Comparison of ENCODE assay signal across 8 mouse cellular contexts in the genomic region with DNA sequence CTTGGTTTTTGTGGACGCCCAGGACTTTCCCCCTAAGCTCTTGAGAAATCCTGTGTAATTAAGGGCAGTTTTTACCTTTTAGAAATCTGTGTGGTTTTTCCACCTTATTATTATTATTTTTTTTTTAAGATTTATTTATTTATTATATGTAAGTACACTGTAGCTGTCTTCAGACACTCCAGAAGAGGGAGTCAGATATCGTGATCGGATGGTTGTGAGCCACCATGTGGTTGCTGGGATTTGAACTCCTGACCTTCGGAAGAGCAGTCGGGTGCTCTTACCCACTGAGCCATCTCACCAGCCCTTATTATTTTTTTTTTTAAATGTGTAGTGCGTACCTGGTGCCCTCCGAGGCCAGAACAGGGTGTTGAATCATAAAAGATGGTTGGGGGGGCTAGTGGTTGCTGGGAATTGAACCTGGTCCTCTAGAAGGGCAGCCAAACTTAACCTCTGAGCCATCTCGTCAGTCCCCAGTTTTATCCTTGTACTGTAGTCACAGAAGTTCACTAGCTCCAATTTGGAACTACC. TPM values are rescaled to one million over a fixed set of nuclear protein-coding genes. Genes with fewer than 3 reads are reported as not detected.
DNase-seq lines count a peak whose midpoint lies in the region; ATAC-seq and TF ChIP-seq lines count a peak whose summit lies in the region.
"Not testable (repeated sequence)": the region's sequence is repeated elsewhere in the genome, so short reads cannot be mapped to it uniquely, and the experiment has no call there.

No protein-coding gene starts in this region.

- TF ChIP-seq POLR2A in ES-Bruce4 (IDR thresholded peaks at IDR 0.05; ENCODE audit: insufficient read depth, low read length), result not testable (repeated sequence)

- not testable (repeated sequence) for TF ChIP-seq CTCF in ES-Bruce4 (IDR thresholded peaks at IDR 0.05; ENCODE audit: low read depth, low read length); gastrocnemius, adult 2 months (IDR thresholded peaks at IDR 0.05)
- TF ChIP-seq CTCF in layer of hippocampus, adult 2 months (conservative IDR thresholded peaks at IDR 0.05), result peak; percentile 20

- H3K4me2 ChIP-seq in embryonic facial prominence, embryonic 12.5 days (replicated peaks), result peak overlapping the region; percentile 54
- H3K4me2 ChIP-seq in hindbrain, embryonic 14.5 days (replicated peaks), result peak overlapping the region; percentile 48
- peak overlapping the region; percentile 70 for H3K4me2 ChIP-seq in liver, embryonic 16.5 days (ENCODE audit: low read depth, low read length)
- H3K4me2 ChIP-seq in midbrain, embryonic 15.5 days, result peak overlapping the region; percentile 73
- peak overlapping the region; percentile 55 for H3K4me2 ChIP-seq in stomach, embryonic 15.5 days

- not testable (repeated sequence) for ATAC-seq in embryonic facial prominence, embryonic 12.5 days (ENCODE audit: insufficient number of reproducible peaks, insufficient read depth, low FRiP score, low TSS enrichment); hindbrain, embryonic 14.5 days (ENCODE audit: low FRiP score); liver, embryonic 16.5 days (ENCODE audit: low read depth); stomach, embryonic 15.5 days (ENCODE audit: insufficient read depth, low FRiP score, low read depth)
- peak; percentile 19; the same call in 1 of the 2 replicates for ATAC-seq in midbrain, embryonic 15.5 days (replicated peaks)

- not testable (repeated sequence) for H3K27me3 ChIP-seq in ES-Bruce4 (ENCODE audit: control insufficient read depth, insufficient read depth, low read length, poor library complexity, severe bottlenecking); embryonic facial prominence, embryonic 12.5 days; hindbrain, embryonic 14.5 days (ENCODE audit: control insufficient read depth, insufficient read depth, low read length); liver, embryonic 16.5 days (ENCODE audit: control insufficient read depth, insufficient read depth, low read depth, low read length); midbrain, embryonic 15.5 days (replicated peaks); stomach, embryonic 15.5 days (replicated peaks)

- peaks cover 15% of the 10 kb centered on the region for H3K36me3 ChIP-seq in ES-Bruce4 (ENCODE audit: control insufficient read depth, insufficient read depth, low read length, poor library complexity, severe bottlenecking)
- peaks cover 20% of the 10 kb centered on the region for H3K36me3 ChIP-seq in embryonic facial prominence, embryonic 12.5 days
- peaks cover 40% of the 10 kb centered on the region for H3K36me3 ChIP-seq in hindbrain, embryonic 14.5 days (replicated peaks; ENCODE audit: control insufficient read depth, insufficient read depth)
- H3K36me3 ChIP-seq in liver, embryonic 16.5 days (ENCODE audit: control insufficient read depth, insufficient read depth); midbrain, embryonic 15.5 days (replicated peaks); stomach, embryonic 15.5 days: not testable (repeated sequence)

- not testable (repeated sequence) for DNase-seq in gastrocnemius, adult 2 months; hindbrain, embryonic 14.5 days (ENCODE audit: low spot score); layer of hippocampus, adult 2 months (ENCODE audit: low spot score in 2 of 2)

- intact Hi-C loops in gastrocnemius, adult 2 months (cut with DNase I), result not testable (repeated sequence)

- not testable (repeated sequence) for H3K27ac ChIP-seq in ES-Bruce4 (ENCODE audit: insufficient read depth, low read length); stomach, embryonic 15.5 days
- 0 out of 2 replicates have a peak overlapping the region, but pooled peaks have one; percentile 82 for H3K27ac ChIP-seq in embryonic facial prominence, embryonic 12.5 days
- peak overlapping the region; percentile 94 for H3K27ac ChIP-seq in gastrocnemius, adult 2 months
- H3K27ac ChIP-seq in hindbrain, embryonic 14.5 days, result peak overlapping the region; percentile 89
- H3K27ac ChIP-seq in layer of hippocampus, adult 2 months, result peak overlapping the region; percentile 93
- H3K27ac ChIP-seq in liver, embryonic 16.5 days (ENCODE audit: low read length), result peak overlapping the region; percentile 85
- peak overlapping the region; percentile 94 for H3K27ac ChIP-seq in midbrain, embryonic 15.5 days

- H3K4me1 ChIP-seq in ES-Bruce4 (ENCODE audit: control insufficient read depth, insufficient read depth, low read length); embryonic facial prominence, embryonic 12.5 days; liver, embryonic 16.5 days (ENCODE audit: control insufficient read depth, low read depth, low read length); stomach, embryonic 15.5 days: not testable (repeated sequence)
- peaks cover 16% of the 10 kb centered on the region for H3K4me1 ChIP-seq in hindbrain, embryonic 14.5 days (replicated peaks; ENCODE audit: control insufficient read depth, insufficient read depth, low read length)
- H3K4me1 ChIP-seq in midbrain, embryonic 15.5 days, result peaks cover 15% of the 10 kb centered on the region

- H3K4me3 ChIP-seq in ES-Bruce4 (ENCODE audit: low read depth, low read length), result peak overlapping the region; percentile 92
- peak overlapping the region; percentile 86 for H3K4me3 ChIP-seq in embryonic facial prominence, embryonic 12.5 days
- peak overlapping the region; percentile 90 for H3K4me3 ChIP-seq in gastrocnemius, adult 2 months
- peak overlapping the region; percentile 87 for H3K4me3 ChIP-seq in hindbrain, embryonic 14.5 days (replicated peaks; ENCODE audit: low read length)
- peak overlapping the region; percentile 84 for H3K4me3 ChIP-seq in layer of hippocampus, adult 2 months
- peak overlapping the region; percentile 95 for H3K4me3 ChIP-seq in liver, embryonic 16.5 days (ENCODE audit: low read depth, low read length)
- H3K4me3 ChIP-seq in midbrain, embryonic 15.5 days, result peak overlapping the region; percentile 96
- H3K4me3 ChIP-seq in stomach, embryonic 15.5 days (replicated peaks), result peak overlapping the region; percentile 66

- TF ChIP-seq EP300 in ES-Bruce4 (IDR thresholded peaks at IDR 0.05; ENCODE audit: insufficient read depth, low read depth, low read length), result not testable (repeated sequence)

- not testable (repeated sequence) for H3K9me3 ChIP-seq in ES-Bruce4 (replicated peaks; ENCODE audit: control insufficient read depth, insufficient read depth, low read length, poor library complexity, severe bottlenecking); embryonic facial prominence, embryonic 12.5 days; hindbrain, embryonic 14.5 days (ENCODE audit: control insufficient read depth, low read length); liver, embryonic 16.5 days (replicated peaks; ENCODE audit: control insufficient read depth, low read length); midbrain, embryonic 15.5 days; stomach, embryonic 15.5 days

- H3K9ac ChIP-seq in ES-Bruce4 (ENCODE audit: low read depth, poor library complexity, severe bottlenecking), result peak overlapping the region; percentile 77
- peak overlapping the region; percentile 78 for H3K9ac ChIP-seq in embryonic facial prominence, embryonic 12.5 days
- H3K9ac ChIP-seq in hindbrain, embryonic 14.5 days, result peak overlapping the region; percentile 94
- peak overlapping the region; percentile 96 for H3K9ac ChIP-seq in liver, embryonic 16.5 days (ENCODE audit: low read depth, low read length)
- peak overlapping the region; percentile 95 for H3K9ac ChIP-seq in midbrain, embryonic 15.5 days
- H3K9ac ChIP-seq in stomach, embryonic 15.5 days, result peak overlapping the region; percentile 58; the same call in 1 of the 2 replicates

- WGBS in embryonic facial prominence, embryonic 12.5 days, result 33% methylated on average over 8 of the region's 8 CpGs
- 31% methylated on average over 8 of the region's 8 CpGs for WGBS in hindbrain, embryonic 14.5 days
- 19% methylated on average over 8 of the region's 8 CpGs for WGBS in liver, embryonic 16.5 days (ENCODE audit: insufficient replicate concordance)
- WGBS in midbrain, embryonic 15.5 days, result 33% methylated on average over 8 of the region's 8 CpGs
- WGBS in stomach, embryonic 15.5 days, result 31% methylated on average over 8 of the region's 8 CpGs

RNA-seq across cellular contexts. Expression of gene Gfm2, which starts 0.7 kb away (rescaled TPM):
- 55.6 and 70.8 TPM in 2 replicates for polyA plus RNA-seq in ES-Bruce4 (2011; ENCODE audit: insufficient read depth, insufficient read length, low read depth, missing spikeins)
- 34.5 and 36.2 TPM in 2 replicates for polyA plus RNA-seq in embryonic facial prominence, embryonic 12.5 days (2016; fragmentation: Nextera tagmentation; extraction: Ambion mirVana)
- total RNA-seq in gastrocnemius, adult 2 months (2021), result 10 to 100 TPM; 45.8 to 58.9 TPM
- 30.3 and 33.5 TPM in 2 replicates for polyA plus RNA-seq in hindbrain, embryonic 14.5 days (2014; fragmentation: Nextera tagmentation; extraction: Ambion mirVana)
- total RNA-seq in layer of hippocampus, adult 2 months (2021), result 10 to 100 TPM; 30.0 to 31.2 TPM
- polyA plus RNA-seq in liver, embryonic 16.5 days (2015; fragmentation: Nextera tagmentation; extraction: Ambion mirVana), result 16.3 and 18.0 TPM in 2 replicates
- polyA plus RNA-seq in midbrain, embryonic 15.5 days (2015; fragmentation: Nextera tagmentation; extraction: Ambion mirVana), result 31.4 and 36.4 TPM in 2 replicates
- 27.8 and 29.4 TPM in 2 replicates for polyA plus RNA-seq in stomach, embryonic 15.5 days (2015; fragmentation: Nextera tagmentation; extraction: Ambion mirVana)

RNA-seq across cellular contexts. Expression of gene Nsa2, which starts 0.7 kb away (rescaled TPM):
- 347 and 360 TPM in 2 replicates for polyA plus RNA-seq in ES-Bruce4 (2011; ENCODE audit: insufficient read depth, insufficient read length, low read depth, missing spikeins)
- 61.1 and 66.6 TPM in 2 replicates for polyA plus RNA-seq in embryonic facial prominence, embryonic 12.5 days (2016; fragmentation: Nextera tagmentation; extraction: Ambion mirVana)
- total RNA-seq in gastrocnemius, adult 2 months (2021), result 10 to 100 TPM; 41.5 to 48.3 TPM
- 40.1 and 44.4 TPM in 2 replicates for polyA plus RNA-seq in hindbrain, embryonic 14.5 days (2014; fragmentation: Nextera tagmentation; extraction: Ambion mirVana)
- 10 to 100 TPM; 51.3 to 52.3 TPM for total RNA-seq in layer of hippocampus, adult 2 months (2021)
- 20.0 and 21.1 TPM in 2 replicates for polyA plus RNA-seq in liver, embryonic 16.5 days (2015; fragmentation: Nextera tagmentation; extraction: Ambion mirVana)
- polyA plus RNA-seq in midbrain, embryonic 15.5 days (2015; fragmentation: Nextera tagmentation; extraction: Ambion mirVana), result 33.0 and 35.2 TPM in 2 replicates
- 56.3 and 59.9 TPM in 2 replicates for polyA plus RNA-seq in stomach, embryonic 15.5 days (2015; fragmentation: Nextera tagmentation; extraction: Ambion mirVana)

RNA-seq across cellular contexts. Expression of gene Gm6169, which starts 39.4 kb away (rescaled TPM):
- polyA plus RNA-seq in ES-Bruce4 (2011; ENCODE audit: insufficient read depth, insufficient read length, low read depth, missing spikeins), result 165 and 181 TPM in 2 replicates
- 0.71 and 1.9 TPM in 2 replicates for polyA plus RNA-seq in embryonic facial prominence, embryonic 12.5 days (2016; fragmentation: Nextera tagmentation; extraction: Ambion mirVana)
- 1 to 10 TPM in 1 of 2 experiments, not detected in 1; 7.3 TPM for total RNA-seq in gastrocnemius, adult 2 months (2021)
- 0.60 and 1.2 TPM in 2 replicates for polyA plus RNA-seq in hindbrain, embryonic 14.5 days (2014; fragmentation: Nextera tagmentation; extraction: Ambion mirVana)
- total RNA-seq in layer of hippocampus, adult 2 months (2021), result not detected
- 0.36 and 0.45 TPM in 2 replicates for polyA plus RNA-seq in liver, embryonic 16.5 days (2015; fragmentation: Nextera tagmentation; extraction: Ambion mirVana)
- 0.64 and 0.77 TPM in 2 replicates for polyA plus RNA-seq in midbrain, embryonic 15.5 days (2015; fragmentation: Nextera tagmentation; extraction: Ambion mirVana)
- 4.3 and 18.6 TPM in 2 replicates for polyA plus RNA-seq in stomach, embryonic 15.5 days (2015; fragmentation: Nextera tagmentation; extraction: Ambion mirVana)

RNA-seq across cellular contexts. Expression of gene Hexb, which starts 59.7 kb away (rescaled TPM):
- polyA plus RNA-seq in ES-Bruce4 (2011; ENCODE audit: insufficient read depth, insufficient read length, low read depth, missing spikeins), result 53.4 and 59.7 TPM in 2 replicates
- polyA plus RNA-seq in embryonic facial prominence, embryonic 12.5 days (2016; fragmentation: Nextera tagmentation; extraction: Ambion mirVana), result 28.8 and 29.8 TPM in 2 replicates
- total RNA-seq in gastrocnemius, adult 2 months (2021), result 10 to 100 TPM in 1 of 2 experiments, 1 to 10 TPM in 1; 7.6 to 10.9 TPM
- polyA plus RNA-seq in hindbrain, embryonic 14.5 days (2014; fragmentation: Nextera tagmentation; extraction: Ambion mirVana), result 45.3 and 50.7 TPM in 2 replicates
- total RNA-seq in layer of hippocampus, adult 2 months (2021), result 100 to 1,000 TPM; 118 to 124 TPM
- polyA plus RNA-seq in liver, embryonic 16.5 days (2015; fragmentation: Nextera tagmentation; extraction: Ambion mirVana), result 29.5 and 32.2 TPM in 2 replicates
- polyA plus RNA-seq in midbrain, embryonic 15.5 days (2015; fragmentation: Nextera tagmentation; extraction: Ambion mirVana), result 35.8 and 43.1 TPM in 2 replicates
- polyA plus RNA-seq in stomach, embryonic 15.5 days (2015; fragmentation: Nextera tagmentation; extraction: Ambion mirVana), result 42.7 and 44.6 TPM in 2 replicates
